Mouse (Mus musculus): ENCODE measurements around the gene Parva. TPM values are rescaled to one million over a fixed set of nuclear protein-coding genes. Genes with fewer than 3 reads are reported as not detected.

The Parva gene
- total RNA-seq, 1 experiment from 2014 or later, result not detected

DNA sequence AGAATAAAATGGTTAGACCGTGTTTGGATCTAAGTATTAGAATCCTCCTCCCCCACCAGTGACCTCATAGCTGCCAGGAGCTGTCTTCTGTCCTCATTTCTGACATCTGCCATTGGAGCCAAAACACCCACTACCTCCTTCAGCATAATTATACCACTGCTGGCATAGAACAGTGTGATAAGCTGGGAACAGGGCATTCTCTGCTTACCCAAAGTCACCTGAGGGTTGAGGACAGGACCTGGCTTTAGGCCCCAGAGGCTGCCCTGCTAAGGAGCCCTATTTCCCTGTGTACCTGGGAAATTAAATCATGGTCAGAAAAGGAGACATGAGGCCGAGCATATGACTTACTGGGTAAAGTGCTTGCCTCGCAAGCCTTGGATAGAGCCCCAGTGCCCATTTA is 134.2 kb downstream of the Parva start:
- no peak for ATAC-seq (replicated peaks; ENCODE audit: insufficient number of reproducible peaks, low FRiP score, low TSS enrichment, poor library complexity, severe bottlenecking)

GRCm38 (mm10) chr7:112567004-112567403 is 139.7 kb downstream of the Parva start:
- no peak for ATAC-seq (replicated peaks; ENCODE audit: insufficient number of reproducible peaks, low FRiP score, low TSS enrichment, poor library complexity, severe bottlenecking)

- ATAC-seq (replicated peaks; ENCODE audit: insufficient number of reproducible peaks, low FRiP score, low TSS enrichment, poor library complexity, severe bottlenecking), result no peak
Observed at GRCm38 (mm10) chr7:112568961-112569360, 141.7 kb downstream of the Parva start.

DNA sequence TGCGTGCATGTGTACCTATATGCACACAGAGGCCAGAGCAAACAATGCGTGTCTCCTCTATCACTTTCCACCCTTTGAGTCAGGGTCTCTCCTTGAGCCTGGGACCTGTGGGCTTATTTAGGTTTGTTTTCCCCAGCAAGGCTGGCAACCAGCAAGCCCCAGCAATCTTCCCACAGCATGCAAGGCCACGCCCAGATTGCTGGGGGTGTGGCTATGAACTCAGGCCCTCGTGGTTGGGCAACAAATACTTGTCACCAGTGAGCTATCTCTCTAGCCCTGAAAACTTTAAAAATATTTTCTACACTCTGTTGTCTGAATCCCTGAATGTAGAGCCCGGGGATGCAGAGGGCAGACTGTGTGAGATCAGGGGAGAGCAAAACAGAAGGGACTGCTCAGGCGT is 154.3 kb downstream of the Parva start:
- no peak for ATAC-seq (replicated peaks; ENCODE audit: insufficient number of reproducible peaks, low FRiP score, low TSS enrichment, poor library complexity, severe bottlenecking)

DNA sequence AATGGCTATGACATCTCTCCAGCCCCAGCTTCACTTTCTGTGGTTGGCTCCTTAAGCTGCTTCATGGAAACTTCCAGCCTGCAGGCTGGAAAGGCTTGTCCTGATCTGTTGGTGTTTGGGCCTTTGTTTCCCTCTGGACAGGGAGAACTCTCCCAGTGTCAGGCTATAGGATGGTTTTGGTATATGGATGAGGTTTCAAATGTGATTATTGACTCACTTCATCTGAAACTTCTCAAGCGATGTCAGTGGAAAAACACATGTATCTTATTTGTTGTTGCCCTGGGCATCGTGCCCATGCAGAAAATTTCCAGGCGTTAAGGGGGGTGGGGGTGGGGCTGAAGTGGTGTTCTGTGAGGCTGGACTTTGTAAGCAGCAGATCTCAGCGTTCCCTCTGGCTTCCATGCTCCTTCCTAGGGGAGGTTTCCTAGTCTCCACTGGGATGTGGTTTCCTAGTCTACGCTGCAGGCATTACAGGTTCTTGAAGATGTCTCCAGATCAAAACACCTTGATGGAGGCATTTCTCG is 155.6 kb downstream of the Parva start:
- ATAC-seq (replicated peaks; ENCODE audit: insufficient number of reproducible peaks, low FRiP score, low TSS enrichment, poor library complexity, severe bottlenecking), result no peak

GRCm38 (mm10) chr7:112587449-112587848 is 160.1 kb downstream of the Parva start:
- no peak for ATAC-seq (replicated peaks; ENCODE audit: insufficient number of reproducible peaks, low FRiP score, low TSS enrichment, poor library complexity, severe bottlenecking)

DNA sequence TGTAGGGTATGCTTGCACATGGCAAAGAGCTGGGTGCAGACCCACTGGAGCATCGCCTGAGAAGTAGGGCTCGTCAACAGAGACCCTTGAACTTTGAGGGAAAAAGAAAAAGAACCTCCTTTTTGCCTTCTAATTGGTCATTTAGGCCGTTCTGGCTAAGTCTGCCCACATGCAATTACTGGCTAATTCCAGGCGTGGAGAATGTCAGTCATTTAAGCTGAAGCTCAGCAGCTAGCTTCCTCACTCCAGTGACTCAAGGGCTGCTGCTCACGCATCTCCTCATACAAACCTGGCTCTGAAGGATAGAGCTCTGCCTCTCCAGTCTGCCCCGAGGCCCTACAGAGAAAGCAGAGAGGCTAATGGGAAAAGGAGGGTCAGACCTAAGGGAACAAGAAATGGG is 162.2 kb downstream of the Parva start:
- ATAC-seq (replicated peaks; ENCODE audit: insufficient number of reproducible peaks, low FRiP score, low TSS enrichment, poor library complexity, severe bottlenecking), result no peak

DNA sequence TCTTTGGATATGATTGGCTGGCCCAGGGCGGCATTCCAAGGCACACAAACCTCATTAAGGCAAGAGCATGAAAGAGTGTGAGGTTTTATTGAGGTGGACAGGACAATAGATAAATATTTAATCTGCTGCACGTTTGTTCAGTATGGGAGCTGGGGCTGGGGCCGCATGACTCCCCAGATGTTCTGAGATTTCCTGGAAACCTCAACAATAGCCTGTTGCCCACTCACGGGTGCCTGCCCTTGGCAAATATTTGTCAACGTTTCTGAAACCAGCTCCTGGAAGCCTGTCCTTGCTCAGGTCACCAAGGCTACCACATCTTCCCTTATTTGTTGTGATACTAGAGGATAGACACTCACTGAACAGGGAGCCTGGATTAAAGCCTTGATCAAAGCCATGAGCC is 166.3 kb downstream of the Parva start:
- ATAC-seq (replicated peaks; ENCODE audit: insufficient number of reproducible peaks, low FRiP score, low TSS enrichment, poor library complexity, severe bottlenecking), result no peak

DNA sequence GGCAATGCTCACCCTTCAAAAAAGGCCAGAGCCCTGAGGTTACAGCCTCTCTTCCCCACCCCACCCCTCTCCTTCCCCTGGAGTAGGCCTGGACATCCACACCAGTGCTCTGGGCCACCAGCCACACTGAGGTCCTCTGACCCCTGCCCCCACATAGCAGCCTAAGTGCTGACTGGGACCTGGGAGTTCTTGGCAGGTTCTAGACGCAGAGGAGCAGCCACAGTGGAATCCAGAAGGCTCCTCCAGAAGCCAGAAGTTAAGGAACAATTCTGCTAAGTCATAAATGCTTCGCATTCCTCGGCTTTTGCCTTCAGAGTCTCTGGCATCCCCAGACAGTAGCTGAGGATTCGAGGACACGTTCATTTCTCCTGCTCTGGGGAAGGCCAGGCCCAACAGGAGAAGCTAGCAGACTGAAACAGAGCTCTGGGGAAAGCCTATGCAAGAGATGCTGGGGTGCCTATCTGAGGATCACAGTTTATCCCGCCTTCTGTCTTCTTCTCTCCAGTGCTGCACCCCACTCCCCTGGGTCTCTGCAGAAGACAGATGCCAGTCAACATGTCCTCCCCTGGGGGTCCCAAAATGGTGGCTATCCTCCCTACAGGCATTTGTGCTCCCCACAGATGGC is 168.0 kb downstream of the Parva start:
- ATAC-seq (replicated peaks; ENCODE audit: insufficient number of reproducible peaks, low FRiP score, low TSS enrichment, poor library complexity, severe bottlenecking), result no peak

DNA sequence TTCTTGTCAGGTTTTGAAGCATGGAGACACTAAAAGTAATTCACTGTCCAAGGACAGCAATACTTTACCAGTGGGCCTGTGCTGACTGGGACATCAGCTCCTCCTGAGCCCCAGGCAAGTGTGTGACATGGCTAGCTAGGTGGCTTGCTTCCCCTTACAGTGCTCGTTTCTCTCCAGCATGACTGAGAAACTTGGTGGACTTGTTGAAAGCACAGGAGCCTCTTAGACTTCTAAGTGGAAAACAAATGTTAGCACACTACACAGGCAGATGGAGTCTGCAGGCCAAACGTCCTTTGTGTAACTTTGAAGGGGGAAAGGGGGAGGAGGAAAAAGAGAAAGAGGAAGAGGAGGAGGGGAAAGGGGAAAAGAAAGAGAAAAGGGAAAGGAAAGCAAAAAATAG is 172.3 kb downstream of the Parva start:
- ATAC-seq (replicated peaks; ENCODE audit: insufficient number of reproducible peaks, low FRiP score, low TSS enrichment, poor library complexity, severe bottlenecking), result no peak

DNA sequence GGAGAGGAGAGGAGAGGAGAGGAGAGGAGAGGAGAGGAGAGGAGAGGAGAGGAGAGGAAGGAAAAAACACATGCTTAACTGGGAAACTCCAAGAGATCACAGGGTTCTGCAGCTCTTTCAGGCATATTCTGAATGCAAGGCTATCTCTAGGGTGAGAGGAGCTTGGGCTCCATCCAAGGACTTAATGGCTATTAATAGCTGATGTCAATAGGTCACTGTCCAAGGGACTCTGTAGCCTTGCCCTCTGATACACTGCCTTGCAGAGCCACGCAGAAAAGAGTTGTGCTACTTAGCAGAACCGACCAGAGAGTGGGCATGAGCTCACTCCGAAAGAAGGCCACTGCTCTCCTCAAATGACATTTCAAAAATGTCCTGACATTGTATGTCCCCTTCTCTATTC is 172.9 kb downstream of the Parva start:
- no peak for ATAC-seq (replicated peaks; ENCODE audit: insufficient number of reproducible peaks, low FRiP score, low TSS enrichment, poor library complexity, severe bottlenecking)

DNA sequence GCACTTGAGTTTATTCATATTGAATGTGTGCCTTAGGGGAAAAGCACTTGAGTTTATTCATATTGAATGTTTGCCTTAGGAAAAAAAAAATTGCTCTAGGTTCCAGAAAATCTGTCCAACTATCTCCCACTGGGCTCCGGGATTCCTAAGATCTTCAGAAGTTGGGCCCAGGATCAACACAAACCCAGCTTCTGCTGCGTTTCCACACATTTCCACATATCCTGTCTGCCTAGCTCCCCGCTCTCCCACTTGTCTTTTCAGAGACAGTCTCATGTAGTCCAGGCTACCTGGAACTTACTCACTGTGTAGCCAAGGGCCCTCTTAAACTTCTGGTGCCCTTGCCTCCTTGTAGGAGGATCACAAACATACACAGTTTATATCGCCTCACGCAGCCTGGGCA is 175.7 kb downstream of the Parva start:
- ATAC-seq (replicated peaks; ENCODE audit: insufficient number of reproducible peaks, low FRiP score, low TSS enrichment, poor library complexity, severe bottlenecking), result no peak

GRCm38 (mm10) chr7:112603496-112604170 is 176.3 kb downstream of the Parva start:
- no peak for ATAC-seq (replicated peaks; ENCODE audit: insufficient number of reproducible peaks, low FRiP score, low TSS enrichment, poor library complexity, severe bottlenecking)

- ATAC-seq (replicated peaks; ENCODE audit: insufficient number of reproducible peaks, low FRiP score, low TSS enrichment, poor library complexity, severe bottlenecking), result no peak
Observed at GRCm38 (mm10) chr7:112604209-112604608, 176.9 kb downstream of the Parva start.

DNA sequence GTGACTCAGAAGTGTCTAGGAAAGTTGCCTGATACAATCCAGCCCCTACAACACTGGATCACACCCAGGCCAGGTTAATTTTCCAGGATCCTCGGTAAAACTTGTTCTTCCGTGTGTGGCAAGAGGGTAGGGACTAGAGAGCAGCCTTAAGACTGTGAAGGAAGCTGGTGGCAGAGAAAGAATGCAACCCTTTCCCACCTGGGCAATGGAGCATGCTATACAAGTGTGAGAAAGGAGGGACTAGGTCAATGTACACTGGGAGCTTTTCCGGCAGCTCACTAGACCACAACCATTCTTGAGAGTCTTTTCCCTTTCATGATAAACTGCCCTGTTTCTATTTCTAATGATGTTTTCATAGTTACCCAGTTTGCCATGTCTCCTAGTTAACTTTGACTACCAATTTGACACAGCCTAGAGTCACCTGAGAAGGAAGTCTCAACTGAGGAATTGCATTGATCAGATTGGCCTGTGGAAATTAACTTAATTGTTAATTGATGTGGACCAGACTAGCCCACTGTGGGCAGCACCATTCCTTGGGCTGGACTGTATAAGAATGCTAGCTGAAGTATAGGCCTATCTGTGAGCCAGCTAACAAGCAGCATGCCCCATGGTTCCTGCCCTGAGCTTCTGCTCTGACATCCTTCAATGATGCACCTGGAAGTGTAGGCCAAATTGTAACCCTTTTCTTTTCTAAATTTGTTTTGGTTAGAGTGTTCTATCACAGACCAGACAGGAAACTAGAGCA is 186.9 kb downstream of the Parva start:
- no peak for ATAC-seq (replicated peaks; ENCODE audit: insufficient number of reproducible peaks, low FRiP score, low TSS enrichment, poor library complexity, severe bottlenecking)

DNA sequence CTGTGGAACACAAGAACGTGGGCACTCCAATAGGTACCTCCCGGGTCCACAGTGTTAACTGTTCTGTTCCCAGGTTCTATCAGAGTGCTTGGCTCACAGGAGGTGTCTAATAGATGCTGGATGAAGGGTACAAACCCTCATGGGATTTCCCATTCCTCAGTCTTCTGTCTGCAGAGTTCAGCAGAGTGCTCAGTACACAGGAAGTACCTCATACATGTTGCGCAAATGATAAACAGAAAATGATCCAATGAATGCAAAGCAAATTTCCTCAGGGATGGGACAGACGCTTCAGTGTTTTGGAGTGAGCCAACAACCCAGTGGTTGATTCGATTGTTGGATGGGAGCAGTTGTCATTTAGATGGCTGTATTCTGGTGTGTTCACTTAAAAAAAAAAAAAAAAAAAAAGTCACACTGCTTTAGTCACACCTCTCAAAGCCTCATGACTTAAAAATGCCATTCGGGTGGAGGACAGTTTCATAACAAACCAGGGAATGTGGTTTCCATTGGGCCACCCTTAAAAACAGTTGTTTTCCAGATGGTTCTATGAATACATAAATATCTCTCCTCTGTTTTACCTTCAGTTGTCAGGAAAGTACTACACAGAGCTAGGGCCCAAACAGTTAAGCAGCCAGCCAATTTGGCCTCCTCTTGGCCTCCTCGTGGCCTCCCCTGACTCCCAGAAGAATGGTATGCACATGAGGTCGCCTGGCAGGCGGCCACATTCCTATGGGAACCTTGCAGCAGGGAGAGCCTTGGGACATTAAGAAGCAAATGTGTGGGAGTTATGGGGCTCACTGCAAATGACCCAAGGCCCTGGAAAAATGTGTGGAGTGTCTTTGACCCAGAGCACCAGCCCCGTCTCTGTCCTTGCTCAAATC is 187.7 kb downstream of the Parva start:
- ATAC-seq (replicated peaks; ENCODE audit: insufficient number of reproducible peaks, low FRiP score, low TSS enrichment, poor library complexity, severe bottlenecking), result no peak

GRCm38 (mm10) chr7:112620322-112621179 is 193.2 kb downstream of the Parva start:
- no peak for ATAC-seq (replicated peaks; ENCODE audit: insufficient number of reproducible peaks, low FRiP score, low TSS enrichment, poor library complexity, severe bottlenecking)

- no peak for ATAC-seq (replicated peaks; ENCODE audit: insufficient number of reproducible peaks, low FRiP score, low TSS enrichment, poor library complexity, severe bottlenecking)
Observed at GRCm38 (mm10) chr7:112627481-112627880, 200.2 kb downstream of the Parva start.

Data from monocyte, adult 5-6 weeks (primary cell).